Mouse (Mus musculus): Measurements from ENCODE around the gene Gnb5. TPM values are rescaled to one million over a fixed set of nuclear protein-coding genes. Genes with fewer than 3 reads are reported as not detected.

The Gnb5 gene
- total RNA-seq (2017) = 6.5 and 8.4 TPM in 2 replicates

- ATAC-seq (replicated peaks in 1 of 2; ENCODE audit: insufficient read depth in 1 of 2, low FRiP score in 2 of 2, low TSS enrichment in 1 of 2, low read depth in 1 of 2, poor library complexity in 2 of 2, severe bottlenecking in 2 of 2) = no peak
Observed at GRCm38 (mm10) chr9:75306126-75306898, at the start of gene Gnb5. TSS of gene Gnb5 (plus strand) at chr9:75306288.

- no peak for ATAC-seq (replicated peaks in 1 of 2; ENCODE audit: insufficient read depth in 1 of 2, low FRiP score in 2 of 2, low TSS enrichment in 1 of 2, low read depth in 1 of 2, poor library complexity in 2 of 2, severe bottlenecking in 2 of 2)
Observed at GRCm38 (mm10) chr9:75258792-75259191, 47.3 kb upstream of the Gnb5 start.

GRCm38 (mm10) chr9:75259656-75260055 lies 46.4 kb upstream of the Gnb5 start:
- no peak for ATAC-seq (replicated peaks in 1 of 2; ENCODE audit: insufficient read depth in 1 of 2, low FRiP score in 2 of 2, low TSS enrichment in 1 of 2, low read depth in 1 of 2, poor library complexity in 2 of 2, severe bottlenecking in 2 of 2)

GRCm38 (mm10) chr9:75261332-75261872 lies 44.7 kb upstream of the Gnb5 start:
- ATAC-seq (replicated peaks in 1 of 2; ENCODE audit: insufficient read depth in 1 of 2, low FRiP score in 2 of 2, low TSS enrichment in 1 of 2, low read depth in 1 of 2, poor library complexity in 2 of 2, severe bottlenecking in 2 of 2) = no peak

GRCm38 (mm10) chr9:75262235-75262826 lies 43.8 kb upstream of the Gnb5 start:
- ATAC-seq (replicated peaks in 1 of 2; ENCODE audit: insufficient read depth in 1 of 2, low FRiP score in 2 of 2, low TSS enrichment in 1 of 2, low read depth in 1 of 2, poor library complexity in 2 of 2, severe bottlenecking in 2 of 2) = peak; percentile 79

GRCm38 (mm10) chr9:75264008-75264718 lies 41.9 kb upstream of the Gnb5 start:
- ATAC-seq (replicated peaks in 1 of 2; ENCODE audit: insufficient read depth in 1 of 2, low FRiP score in 2 of 2, low TSS enrichment in 1 of 2, low read depth in 1 of 2, poor library complexity in 2 of 2, severe bottlenecking in 2 of 2) = no peak

- no peak for ATAC-seq (replicated peaks in 1 of 2; ENCODE audit: insufficient read depth in 1 of 2, low FRiP score in 2 of 2, low TSS enrichment in 1 of 2, low read depth in 1 of 2, poor library complexity in 2 of 2, severe bottlenecking in 2 of 2)
Observed at GRCm38 (mm10) chr9:75267147-75267546, 38.9 kb upstream of the Gnb5 start.

GRCm38 (mm10) chr9:75270382-75270781 lies 35.7 kb upstream of the Gnb5 start:
- no peak for ATAC-seq (replicated peaks in 1 of 2; ENCODE audit: insufficient read depth in 1 of 2, low FRiP score in 2 of 2, low TSS enrichment in 1 of 2, low read depth in 1 of 2, poor library complexity in 2 of 2, severe bottlenecking in 2 of 2)

- no peak for ATAC-seq (replicated peaks in 1 of 2; ENCODE audit: insufficient read depth in 1 of 2, low FRiP score in 2 of 2, low TSS enrichment in 1 of 2, low read depth in 1 of 2, poor library complexity in 2 of 2, severe bottlenecking in 2 of 2)
Observed at GRCm38 (mm10) chr9:75271539-75271938, 34.5 kb upstream of the Gnb5 start.

- no peak for ATAC-seq (replicated peaks in 1 of 2; ENCODE audit: insufficient read depth in 1 of 2, low FRiP score in 2 of 2, low TSS enrichment in 1 of 2, low read depth in 1 of 2, poor library complexity in 2 of 2, severe bottlenecking in 2 of 2)
Observed at GRCm38 (mm10) chr9:75273646-75274045, 32.4 kb upstream of the Gnb5 start.

GRCm38 (mm10) chr9:75274486-75274885 lies 31.6 kb upstream of the Gnb5 start:
- ATAC-seq (replicated peaks in 1 of 2; ENCODE audit: insufficient read depth in 1 of 2, low FRiP score in 2 of 2, low TSS enrichment in 1 of 2, low read depth in 1 of 2, poor library complexity in 2 of 2, severe bottlenecking in 2 of 2) = no peak

GRCm38 (mm10) chr9:75275051-75275450 lies 31.0 kb upstream of the Gnb5 start:
- ATAC-seq (replicated peaks in 1 of 2; ENCODE audit: insufficient read depth in 1 of 2, low FRiP score in 2 of 2, low TSS enrichment in 1 of 2, low read depth in 1 of 2, poor library complexity in 2 of 2, severe bottlenecking in 2 of 2) = peak in 1 of 2 experiments; percentile 11; a peak in 1 of 4 replicates

- peak in 1 of 2 experiments; percentile 16; a peak in 1 of 4 replicates for ATAC-seq (replicated peaks in 1 of 2; ENCODE audit: insufficient read depth in 1 of 2, low FRiP score in 2 of 2, low TSS enrichment in 1 of 2, low read depth in 1 of 2, poor library complexity in 2 of 2, severe bottlenecking in 2 of 2)
Observed at GRCm38 (mm10) chr9:75280814-75281213, 25.3 kb upstream of the Gnb5 start.

GRCm38 (mm10) chr9:75282179-75282578 lies 23.9 kb upstream of the Gnb5 start:
- no peak for ATAC-seq (replicated peaks in 1 of 2; ENCODE audit: insufficient read depth in 1 of 2, low FRiP score in 2 of 2, low TSS enrichment in 1 of 2, low read depth in 1 of 2, poor library complexity in 2 of 2, severe bottlenecking in 2 of 2)

GRCm38 (mm10) chr9:75282830-75283229 lies 23.3 kb upstream of the Gnb5 start:
- ATAC-seq (replicated peaks in 1 of 2; ENCODE audit: insufficient read depth in 1 of 2, low FRiP score in 2 of 2, low TSS enrichment in 1 of 2, low read depth in 1 of 2, poor library complexity in 2 of 2, severe bottlenecking in 2 of 2) = peak; percentile 74 to 78

GRCm38 (mm10) chr9:75283636-75284035 lies 22.5 kb upstream of the Gnb5 start:
- no peak for ATAC-seq (replicated peaks in 1 of 2; ENCODE audit: insufficient read depth in 1 of 2, low FRiP score in 2 of 2, low TSS enrichment in 1 of 2, low read depth in 1 of 2, poor library complexity in 2 of 2, severe bottlenecking in 2 of 2)

GRCm38 (mm10) chr9:75285363-75285762 lies 20.7 kb upstream of the Gnb5 start:
- ATAC-seq (replicated peaks in 1 of 2; ENCODE audit: insufficient read depth in 1 of 2, low FRiP score in 2 of 2, low TSS enrichment in 1 of 2, low read depth in 1 of 2, poor library complexity in 2 of 2, severe bottlenecking in 2 of 2) = no peak

- ATAC-seq (replicated peaks in 1 of 2; ENCODE audit: insufficient read depth in 1 of 2, low FRiP score in 2 of 2, low TSS enrichment in 1 of 2, low read depth in 1 of 2, poor library complexity in 2 of 2, severe bottlenecking in 2 of 2) = no peak
Observed at GRCm38 (mm10) chr9:75287636-75288035, 18.5 kb upstream of the Gnb5 start.
